Mouse (Mus musculus): ENCODE results near the gene Znrf4. TPM values are rescaled to one million over a fixed set of nuclear protein-coding genes. Genes with fewer than 3 reads are reported as not detected.

Znrf4 gene
- polyA plus RNA-seq (2015; fragmentation: Nextera tagmentation; extraction: Ambion mirVana): 0.14 and 0.36 TPM in 2 replicates

DNA sequence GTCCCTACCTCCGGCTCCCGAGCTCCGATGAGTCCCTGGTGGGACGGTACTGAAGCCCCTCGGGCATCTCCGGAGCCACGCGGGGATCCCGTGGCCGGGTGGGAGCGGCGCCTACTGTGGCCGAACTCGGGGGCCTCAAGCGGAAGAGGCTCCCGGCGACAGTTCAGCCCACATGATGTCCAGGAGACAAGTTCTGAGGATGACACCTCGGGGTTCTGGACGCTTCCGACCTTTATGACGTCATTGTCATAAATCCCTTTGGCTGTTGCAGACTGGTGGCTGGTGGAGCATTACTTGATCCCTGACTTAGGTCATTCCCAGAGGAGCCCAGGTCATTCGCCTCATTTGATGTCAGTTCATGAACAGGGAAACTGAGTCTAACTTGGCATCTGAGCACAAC lies at the start of gene Znrf4:
Znrf4 (minus strand) TSS at position 122 of the 400 bp plus-strand sequence.
- no peaks in the 10 kb centered on the region for H3K36me3 ChIP-seq
- H3K9me3 ChIP-seq: no peaks in the 10 kb centered on the region
- ATAC-seq (replicated peaks): no peak
- H3K4me1 ChIP-seq: peaks cover 64% of the 10 kb centered on the region
- H3K9ac ChIP-seq (replicated peaks): peak within 1 kb of the TSS; percentile 27
- H3K27ac ChIP-seq (replicated peaks): peak within 1 kb of the TSS; percentile 96
- peak within 1 kb of the TSS; percentile 46 for H3K4me2 ChIP-seq (replicated peaks)
- WGBS: 69% methylated on average over 22 of the region's 22 CpGs
- no peaks in the 10 kb centered on the region for H3K27me3 ChIP-seq
- H3K4me3 ChIP-seq: peak within 1 kb of the TSS; percentile 28

DNA sequence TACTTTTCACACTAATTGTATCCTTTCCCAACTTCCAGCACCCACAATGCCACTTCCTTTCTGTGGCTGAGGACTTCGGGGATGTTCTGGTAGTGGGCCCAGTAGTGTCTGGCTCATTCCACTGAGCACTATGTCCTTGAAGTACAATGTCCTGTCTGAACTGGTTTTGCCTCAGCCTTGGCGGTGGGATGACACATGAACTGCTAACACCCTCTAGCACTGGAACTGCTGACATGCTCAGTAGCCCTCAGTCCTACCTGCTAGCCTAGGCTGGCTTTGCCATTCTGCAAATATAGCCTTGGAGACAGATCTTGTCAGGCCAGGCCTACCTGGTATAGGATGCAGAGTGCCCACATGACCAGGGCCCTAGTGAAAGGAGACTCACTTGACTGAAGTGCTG lies 49.6 kb upstream of the Znrf4 start:
- Histone ChIP-seq H3K4me2 (replicated peaks) (no peak overlapping the region), H3K9ac (replicated peaks) (no peak overlapping the region), H3K4me3 (no peak overlapping the region), H3K27ac (replicated peaks) (no peak overlapping the region), H3K9me3 (no peaks in the 10 kb centered on the region), H3K36me3 (peaks cover 62% of the 10 kb centered on the region), H3K27me3 (no peaks in the 10 kb centered on the region), H3K4me1 (no peaks in the 10 kb centered on the region)
- no peak for ATAC-seq (replicated peaks)
- 93% methylated on average over 2 of the region's 2 CpGs for WGBS

DNA sequence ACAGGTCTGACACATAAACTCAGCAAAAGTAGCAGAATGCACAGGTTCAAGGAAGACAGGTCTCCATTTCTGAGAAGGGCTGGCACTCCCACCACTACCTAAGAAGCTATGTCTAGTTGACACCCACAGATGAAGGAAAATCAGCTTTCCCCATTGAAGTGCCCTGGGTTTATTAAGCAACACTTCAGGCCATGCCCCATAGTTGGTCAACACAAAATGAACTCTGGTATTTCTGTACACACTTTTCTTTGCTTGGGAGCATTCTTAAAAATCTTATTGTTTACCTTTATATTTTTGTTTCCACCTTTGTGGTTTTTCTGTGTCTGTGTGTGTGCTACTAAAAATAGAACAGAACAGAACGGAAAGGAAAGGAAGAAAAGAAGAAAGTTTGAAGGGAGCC lies 47.9 kb upstream of the Znrf4 start:
- Histone ChIP-seq H3K27ac (replicated peaks) (no peak overlapping the region), H3K4me2 (replicated peaks) (no peak overlapping the region), H3K9me3 (no peaks in the 10 kb centered on the region), H3K4me3 (no peak overlapping the region), H3K36me3 (peaks cover 45% of the 10 kb centered on the region), H3K27me3 (no peaks in the 10 kb centered on the region), H3K4me1 (no peaks in the 10 kb centered on the region), H3K9ac (replicated peaks) (no peak overlapping the region)
- WGBS: 77% methylated on average over 1 of the region's 1 CpGs
- ATAC-seq (replicated peaks): no peak

DNA sequence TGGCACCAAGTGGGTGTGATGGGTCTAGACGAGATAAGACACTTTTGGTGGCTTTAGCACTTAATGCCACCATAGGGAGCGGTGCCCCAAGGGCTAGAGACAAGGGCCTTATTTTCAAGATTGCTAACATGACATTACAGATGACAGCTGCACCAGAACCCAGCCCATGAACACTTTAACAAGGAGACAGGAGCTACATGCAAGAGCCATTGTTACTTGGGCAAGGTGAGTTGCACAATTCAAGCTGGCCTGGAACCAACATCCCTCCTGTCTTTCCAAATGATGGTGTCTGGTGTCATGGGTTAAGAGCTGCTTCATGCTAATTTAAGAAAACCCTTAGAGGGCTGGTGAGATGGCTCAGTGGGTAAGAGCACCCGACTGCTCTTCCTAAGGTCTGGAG lies 47.2 kb upstream of the Znrf4 start:
- Histone ChIP-seq H3K27ac (replicated peaks) (no peak overlapping the region), H3K27me3 (no peaks in the 10 kb centered on the region), H3K9me3 (no peaks in the 10 kb centered on the region), H3K4me1 (no peaks in the 10 kb centered on the region), H3K36me3 (peaks cover 37% of the 10 kb centered on the region), H3K4me3 (no peak overlapping the region), H3K9ac (replicated peaks) (no peak overlapping the region), H3K4me2 (replicated peaks) (no peak overlapping the region)
- WGBS: 72% methylated on average over 3 of the region's 3 CpGs
- ATAC-seq (replicated peaks): no peak

DNA sequence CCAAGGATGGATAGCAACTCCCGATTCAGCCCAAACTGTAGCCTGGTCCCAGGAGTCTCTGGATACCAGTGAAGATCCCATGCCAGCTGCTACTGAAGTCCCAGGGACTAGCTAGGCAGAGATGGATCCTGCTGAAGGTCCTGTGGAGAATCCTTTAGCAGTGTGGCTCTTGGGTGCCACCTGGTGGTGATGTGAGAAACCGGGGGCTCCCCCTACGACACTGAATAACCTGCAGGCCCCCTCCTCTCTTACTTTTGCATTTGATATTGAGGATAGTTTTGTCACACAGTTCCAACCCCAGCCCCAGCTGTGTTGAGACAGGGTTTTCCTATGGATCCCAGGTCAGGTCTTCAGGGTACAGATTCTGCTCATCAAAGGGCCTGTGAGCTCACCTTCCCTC lies 46.2 kb upstream of the Znrf4 start:
- Histone ChIP-seq H3K27me3 (no peaks in the 10 kb centered on the region), H3K9me3 (no peaks in the 10 kb centered on the region), H3K4me3 (no peak overlapping the region), H3K4me1 (no peaks in the 10 kb centered on the region), H3K9ac (replicated peaks) (no peak overlapping the region), H3K4me2 (replicated peaks) (no peak overlapping the region), H3K27ac (replicated peaks) (no peak overlapping the region), H3K36me3 (peaks cover 28% of the 10 kb centered on the region)
- WGBS: 25% methylated on average over 3 of the region's 3 CpGs
- peak; percentile 57 for ATAC-seq (replicated peaks)

DNA sequence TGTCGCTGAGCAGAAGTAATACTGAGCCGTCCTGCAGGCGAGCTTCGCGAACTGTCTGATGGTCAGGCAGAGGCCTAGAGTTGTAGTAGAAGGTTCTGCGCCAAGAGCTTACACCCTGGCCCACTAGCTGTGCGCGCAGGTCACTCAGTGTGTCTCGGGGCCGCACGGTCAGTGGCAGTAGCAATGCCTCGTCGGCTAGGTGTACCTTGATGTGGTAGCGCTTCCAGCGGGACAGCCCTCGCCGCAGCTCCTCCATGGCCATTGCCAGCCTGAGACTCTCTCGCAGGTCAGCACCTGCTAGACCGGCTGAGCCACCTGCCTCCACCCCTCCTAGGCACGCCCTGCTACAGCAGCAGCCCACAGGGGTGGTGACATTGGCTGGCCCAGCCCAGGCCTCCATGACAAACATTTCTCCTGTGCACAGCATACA lies 41.9 kb upstream of the Znrf4 start, which contains the start of gene Gm20219:
Gm20219 (minus strand) TSS at position 266 of the 430 bp plus-strand sequence.
- no peak within 1 kb of the TSS for H3K4me2 ChIP-seq (replicated peaks)
- no peaks in the 10 kb centered on the region for H3K27me3 ChIP-seq
- WGBS: 83% methylated on average over 20 of the region's 20 CpGs
- H3K36me3 ChIP-seq: no peaks in the 10 kb centered on the region
- H3K9ac ChIP-seq (replicated peaks): no peak within 1 kb of the TSS
- ATAC-seq (replicated peaks): no peak
- H3K27ac ChIP-seq (replicated peaks): peak within 1 kb of the TSS; percentile 97; the same call in 1 of the 2 replicates
- no peaks in the 10 kb centered on the region for H3K9me3 ChIP-seq
- no peak within 1 kb of the TSS for H3K4me3 ChIP-seq
- peaks cover 31% of the 10 kb centered on the region for H3K4me1 ChIP-seq

DNA sequence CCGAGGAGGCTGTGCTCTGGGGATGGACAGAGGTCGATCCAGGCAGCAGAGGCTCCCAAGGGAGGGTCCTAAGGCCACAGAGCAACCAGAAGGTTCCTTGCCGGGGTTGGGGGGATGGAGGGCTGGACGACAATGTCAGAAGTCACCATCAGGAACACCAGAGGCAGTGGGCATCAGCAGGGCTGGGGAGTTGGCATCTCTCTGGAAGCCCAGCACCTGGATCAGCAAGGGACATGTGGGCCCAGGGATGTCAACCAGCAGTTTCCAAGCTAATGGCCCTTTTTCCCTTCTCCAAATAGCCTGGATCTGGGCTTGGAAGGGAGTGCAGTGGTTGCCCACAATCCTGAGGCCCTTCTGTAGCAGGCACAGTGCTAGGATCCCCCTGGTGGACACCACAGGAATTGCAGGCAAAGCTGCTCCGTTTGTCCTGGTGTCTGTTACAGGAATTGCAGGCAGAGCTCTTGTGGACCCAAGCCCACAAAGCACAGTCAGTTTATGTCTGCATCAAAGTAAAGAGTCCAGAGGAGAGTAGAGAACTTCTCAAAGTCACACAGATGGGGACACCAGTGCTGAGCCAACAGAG lies 40.6 kb upstream of the Znrf4 start:
- Histone ChIP-seq H3K36me3 (no peaks in the 10 kb centered on the region), H3K4me2 (replicated peaks) (no peak overlapping the region), H3K27ac (replicated peaks) (peak overlapping the region; percentile 97), H3K9me3 (no peaks in the 10 kb centered on the region), H3K9ac (replicated peaks) (no peak overlapping the region), H3K4me1 (peaks cover 42% of the 10 kb centered on the region), H3K27me3 (no peaks in the 10 kb centered on the region), H3K4me3 (no peak overlapping the region)
- ATAC-seq (replicated peaks): peak; percentile 38
- 45% methylated on average over 5 of the region's 5 CpGs for WGBS

DNA sequence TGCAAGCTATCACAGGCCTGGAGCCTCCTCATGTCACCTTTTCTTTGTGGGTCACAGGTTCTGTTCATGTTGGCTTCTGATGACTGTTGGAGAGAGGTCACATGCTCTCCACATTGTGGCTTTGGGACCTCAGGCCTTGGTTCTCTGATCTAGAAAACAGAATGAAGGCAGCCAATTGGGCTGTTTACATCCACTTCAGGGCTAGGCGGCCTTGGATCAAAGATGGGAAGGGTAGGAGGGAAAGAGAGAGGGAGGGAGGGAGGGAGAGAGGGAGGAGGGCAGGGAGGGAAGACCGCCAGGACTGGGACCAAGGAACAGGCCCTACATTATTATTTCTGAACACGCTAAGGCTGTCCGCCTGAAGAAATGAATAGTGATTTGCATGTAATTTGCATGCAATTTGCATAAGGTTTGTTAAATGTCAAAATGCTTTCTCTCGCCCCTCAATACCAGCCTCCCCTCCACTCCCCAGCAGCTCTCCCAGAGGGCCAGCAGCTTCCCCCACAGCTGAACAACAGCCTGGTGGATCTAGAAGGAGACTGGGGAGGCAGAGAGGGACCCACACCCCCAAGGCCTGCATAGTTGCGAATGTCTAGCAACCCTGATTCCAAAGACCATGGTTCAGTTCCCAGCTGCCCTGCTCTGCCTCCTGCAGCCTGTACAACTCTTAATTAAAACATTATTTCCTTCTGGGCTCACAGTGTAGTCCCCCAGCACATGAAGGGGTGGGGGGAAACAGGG lies 39.8 kb upstream of the Znrf4 start:
- peaks cover 47% of the 10 kb centered on the region for H3K4me1 ChIP-seq
- H3K27me3 ChIP-seq: no peaks in the 10 kb centered on the region
- WGBS: 5% methylated on average over 6 of the region's 6 CpGs
- H3K36me3 ChIP-seq: no peaks in the 10 kb centered on the region
- no peaks in the 10 kb centered on the region for H3K9me3 ChIP-seq
- no peak overlapping the region for H3K4me2 ChIP-seq (replicated peaks)
- peak overlapping the region; percentile 97 for H3K27ac ChIP-seq (replicated peaks)
- H3K9ac ChIP-seq (replicated peaks): no peak overlapping the region
- ATAC-seq (replicated peaks): peak; percentile 90
- H3K4me3 ChIP-seq: no peak overlapping the region

DNA sequence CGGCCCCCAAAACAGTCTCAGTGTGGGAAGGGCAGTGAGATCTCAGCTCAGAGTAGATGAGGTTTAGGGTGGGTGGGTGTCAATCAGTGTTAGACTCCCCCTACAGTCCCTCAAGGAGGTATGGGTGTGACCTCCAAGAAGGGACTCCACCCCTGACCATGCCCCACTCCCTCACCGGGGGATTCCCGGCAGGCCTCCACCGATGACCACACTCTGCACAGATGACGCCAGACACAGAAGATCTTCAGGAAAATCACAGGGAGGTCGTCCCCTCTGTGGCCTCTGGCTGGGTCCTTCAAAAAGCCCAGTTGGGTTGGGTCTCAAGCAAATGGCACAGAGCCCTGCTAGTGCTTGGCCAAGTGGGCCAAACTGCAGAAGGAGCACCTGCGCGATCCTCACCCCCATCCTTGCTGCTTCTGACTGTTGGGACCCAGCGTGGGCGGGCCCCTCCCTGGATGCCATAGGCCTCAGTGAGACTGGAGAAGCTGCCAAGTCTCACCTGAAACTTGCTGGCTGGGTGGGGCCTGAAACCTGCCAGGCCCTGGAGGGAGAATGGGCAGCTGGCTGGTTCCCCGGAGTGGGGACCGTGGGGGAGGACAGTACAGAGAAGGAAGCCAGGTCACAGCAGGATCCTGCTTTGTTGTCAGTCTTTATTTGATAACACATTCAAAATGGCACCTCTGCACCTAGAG lies 38.7 kb upstream of the Znrf4 start:
- Histone ChIP-seq H3K27me3 (no peaks in the 10 kb centered on the region), H3K27ac (replicated peaks) (peak overlapping the region; percentile 97), H3K9me3 (no peaks in the 10 kb centered on the region), H3K9ac (replicated peaks) (no peak overlapping the region), H3K4me2 (replicated peaks) (no peak overlapping the region), H3K4me1 (peaks cover 53% of the 10 kb centered on the region), H3K36me3 (no peaks in the 10 kb centered on the region), H3K4me3 (no peak overlapping the region)
- ATAC-seq (replicated peaks): no peak
- 74% methylated on average over 12 of the region's 12 CpGs for WGBS

DNA sequence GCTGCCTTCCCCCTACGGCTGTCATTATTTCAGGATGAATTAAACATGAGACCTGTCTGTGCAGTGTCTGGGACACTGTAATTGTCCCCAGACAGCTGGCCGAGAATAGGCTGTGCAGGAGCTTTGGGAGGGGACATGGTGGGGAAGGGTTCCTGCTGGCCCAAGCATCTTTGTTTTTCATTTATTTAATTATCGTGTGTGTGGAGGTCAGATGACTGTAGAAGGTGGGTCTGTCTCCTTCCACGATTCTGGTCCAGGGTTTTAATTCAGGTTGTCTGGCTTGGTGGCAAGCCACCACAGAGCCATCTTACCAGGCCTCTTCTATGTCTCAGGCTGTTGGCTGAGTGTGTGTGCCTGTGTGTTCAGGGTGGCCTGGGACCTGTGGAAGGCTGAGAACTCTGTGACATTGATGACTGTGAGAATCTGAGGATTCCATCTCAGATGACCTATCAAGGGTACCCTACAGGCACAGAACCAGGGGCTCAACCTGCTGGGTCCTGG lies 36.4 kb upstream of the Znrf4 start:
- no peak for ATAC-seq (replicated peaks)
- peak overlapping the region; percentile 64; the same call in 1 of the 2 replicates for H3K27ac ChIP-seq (replicated peaks)
- no peaks in the 10 kb centered on the region for H3K9me3 ChIP-seq
- H3K9ac ChIP-seq (replicated peaks): no peak overlapping the region
- no peaks in the 10 kb centered on the region for H3K27me3 ChIP-seq
- no peak overlapping the region for H3K4me3 ChIP-seq
- H3K36me3 ChIP-seq: no peaks in the 10 kb centered on the region
- WGBS: 16% methylated on average over 4 of the region's 4 CpGs
- no peak overlapping the region for H3K4me2 ChIP-seq (replicated peaks)
- H3K4me1 ChIP-seq: peaks cover 53% of the 10 kb centered on the region

DNA sequence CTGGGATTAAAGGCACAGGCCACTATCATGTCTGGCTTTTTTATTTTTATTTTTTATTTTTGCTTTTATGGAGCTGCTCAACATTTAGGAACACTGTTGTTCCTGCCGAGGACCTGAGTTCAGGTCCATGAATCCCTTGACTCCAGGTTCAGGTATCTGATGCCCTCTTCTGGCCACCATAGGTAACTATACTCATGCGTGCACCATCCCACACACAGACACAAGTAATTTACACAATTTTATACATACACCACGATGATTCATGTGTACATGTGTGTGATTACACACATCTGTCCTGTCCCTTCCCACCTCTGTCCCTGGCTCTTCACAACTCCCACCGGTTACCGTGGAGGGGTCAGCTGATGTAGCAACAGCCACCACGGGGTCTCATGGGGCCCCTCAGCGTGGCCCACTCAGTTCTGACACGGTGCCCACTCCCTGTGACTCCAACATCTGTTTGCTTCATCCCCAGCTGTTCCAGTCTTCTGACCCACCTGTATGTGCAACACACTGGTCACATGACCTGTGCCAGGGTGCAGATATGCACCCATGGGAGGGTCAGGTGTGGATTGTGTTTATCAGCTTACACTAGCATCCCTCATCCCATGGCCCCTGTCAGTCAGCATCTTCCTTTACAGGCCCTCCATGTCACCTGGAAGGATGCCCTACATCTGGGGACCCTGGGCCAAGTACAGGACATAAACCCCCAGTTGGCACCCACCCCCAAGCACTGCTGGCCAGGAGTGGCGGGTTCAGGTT lies 35.8 kb upstream of the Znrf4 start:
- H3K4me3 ChIP-seq: no peak overlapping the region
- no peaks in the 10 kb centered on the region for H3K9me3 ChIP-seq
- H3K4me2 ChIP-seq (replicated peaks): no peak overlapping the region
- WGBS: 69% methylated on average over 9 of the region's 9 CpGs
- no peaks in the 10 kb centered on the region for H3K36me3 ChIP-seq
- ATAC-seq (replicated peaks): no peak
- H3K4me1 ChIP-seq: peaks cover 53% of the 10 kb centered on the region
- H3K27me3 ChIP-seq: no peaks in the 10 kb centered on the region
- peak overlapping the region; percentile 74; the same call in 1 of the 2 replicates for H3K27ac ChIP-seq (replicated peaks)
- no peak overlapping the region for H3K9ac ChIP-seq (replicated peaks)

Data from forebrain, embryonic 15.5 days (tissue).